Comparison of ENCODE assay signal across 25 mouse cellular contexts in the genomic region with DNA sequence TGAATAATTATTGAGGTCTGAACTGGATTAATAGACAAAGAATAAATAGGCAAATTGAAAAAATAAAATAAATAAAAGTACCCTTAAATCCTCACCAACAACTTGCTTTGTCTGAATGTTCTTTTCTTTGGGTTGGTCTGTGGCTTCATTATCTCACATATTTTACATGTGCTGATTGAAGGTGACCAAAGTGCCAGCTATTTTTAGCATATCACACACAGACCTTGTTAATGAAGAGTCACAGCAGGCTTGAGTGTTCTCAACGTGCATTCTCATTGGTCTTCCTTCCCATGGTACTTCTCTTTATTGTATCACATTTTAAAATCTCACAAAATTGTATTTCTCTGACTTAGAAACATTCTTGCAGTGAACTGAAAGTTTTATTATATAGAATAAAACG. TPM values are rescaled to one million over a fixed set of nuclear protein-coding genes. Genes with fewer than 3 reads are reported as not detected.
DNase-seq lines count a peak whose midpoint lies in the region; ATAC-seq lines count a peak whose summit lies in the region.
"Had no signal": no experiment of that assay in that cellular context is flagged by ENCODE, and none has a peak within 500 bp of the region (broad histone marks: within the 10 kb centered on the region; RNA-seq: fewer than 3 reads in every experiment).

No protein-coding gene starts in this region.

- no peak overlapping the region for H3K9ac ChIP-seq in heart, embryonic 16.5 days (ENCODE audit: low read length)
- H3K9ac ChIP-seq in forebrain, embryonic 15.5 days (replicated peaks) = no peak overlapping the region
- H3K9ac ChIP-seq: embryonic facial prominence, embryonic 12.5 days; embryonic facial prominence, embryonic 15.5 days; heart, embryonic 13.5 days; hindbrain, embryonic 13.5 days had no signal

- H3K4me3 ChIP-seq in heart, embryonic 16.5 days (ENCODE audit: low read length) = no peak overlapping the region
- H3K4me3 ChIP-seq in forebrain, embryonic 15.5 days = no peak overlapping the region
- H3K4me3 ChIP-seq: embryonic facial prominence, embryonic 12.5 days; embryonic facial prominence, embryonic 15.5 days; heart, embryonic 13.5 days; hindbrain, embryonic 10.5 days; hindbrain, embryonic 13.5 days had no signal

- no peak overlapping the region for H3K4me2 ChIP-seq in heart, embryonic 16.5 days (ENCODE audit: low read depth, low read length)
- H3K4me2 ChIP-seq in forebrain, embryonic 15.5 days (replicated peaks) = no peak overlapping the region
- H3K4me2 ChIP-seq: embryonic facial prominence, embryonic 12.5 days; embryonic facial prominence, embryonic 15.5 days; heart, embryonic 13.5 days; hindbrain, embryonic 13.5 days had no signal

- no peaks in the 10 kb centered on the region for H3K4me1 ChIP-seq in heart, embryonic 16.5 days (ENCODE audit: control insufficient read depth, insufficient read depth, low read length)
- no peaks in the 10 kb centered on the region for H3K4me1 ChIP-seq in forebrain, embryonic 15.5 days
- H3K4me1 ChIP-seq: embryonic facial prominence, embryonic 12.5 days; embryonic facial prominence, embryonic 15.5 days; heart, embryonic 13.5 days; hindbrain, embryonic 10.5 days; hindbrain, embryonic 13.5 days had no signal

- intact Hi-C loops in heart, postnatal 25 days (cut with DNase I) = no loop called here
- intact Hi-C loops in heart, postnatal 36 days (cut with DNase I) = no loop called here
- intact Hi-C loops in heart, postnatal 10 days (cut with DNase I) = no loop called here

- no peaks in the 10 kb centered on the region for H3K27me3 ChIP-seq in heart, embryonic 16.5 days (ENCODE audit: control insufficient read depth, insufficient read depth, low read length)
- no peaks in the 10 kb centered on the region for H3K27me3 ChIP-seq in forebrain, embryonic 15.5 days
- H3K27me3 ChIP-seq: embryonic facial prominence, embryonic 12.5 days; embryonic facial prominence, embryonic 15.5 days; heart, embryonic 13.5 days; hindbrain, embryonic 13.5 days had no signal

- H3K9me3 ChIP-seq in heart, embryonic 16.5 days (replicated peaks; ENCODE audit: control insufficient read depth, low read length) = no peaks in the 10 kb centered on the region
- no peaks in the 10 kb centered on the region for H3K9me3 ChIP-seq in forebrain, embryonic 15.5 days
- H3K9me3 ChIP-seq: embryonic facial prominence, embryonic 12.5 days; embryonic facial prominence, embryonic 15.5 days; heart, embryonic 13.5 days; hindbrain, embryonic 10.5 days; hindbrain, embryonic 13.5 days had no signal

- WGBS in heart, embryonic 16.5 days = 22% methylated on average over 2 of the region's 2 CpGs
- 77% methylated on average over 2 of the region's 2 CpGs for WGBS in forebrain, embryonic 15.5 days

- ATAC-seq in heart, embryonic 16.5 days (replicated peaks; ENCODE audit: extremely low read depth, insufficient read depth, low FRiP score) = peak; percentile 82
- ATAC-seq in forebrain, embryonic 15.5 days (replicated peaks) = no peak
- ATAC-seq: CD4-positive, CD25-positive, alpha-beta regulatory T cell, adult 4 months; forebrain, embryonic 14.5 days; intestine, postnatal 0 days had no signal

- DNase-seq in heart, adult 9 months (ENCODE audit: low spot score in 2 of 2) = peak; percentile 7 to 17
- DNase-seq in heart, postnatal 25 days (ENCODE audit: low spot score) = no peak
- no peak for DNase-seq in heart, postnatal 36 days
- DNase-seq in heart, postnatal 10 days = peak; percentile 8 to 18
- DNase-seq: adrenal gland, adult 2 months; adrenal gland, postnatal 14 days; cerebellum, adult 11 months; cerebellum, adult 2 months; cerebellum, adult 9-11 months; cerebellum, postnatal 25 days; gastrocnemius, postnatal 25 days; kidney, adult 2 months had no signal

- no peaks in the 10 kb centered on the region for H3K36me3 ChIP-seq in heart, embryonic 16.5 days (ENCODE audit: control insufficient read depth, insufficient read depth)
- no peaks in the 10 kb centered on the region for H3K36me3 ChIP-seq in forebrain, embryonic 15.5 days
- H3K36me3 ChIP-seq: embryonic facial prominence, embryonic 12.5 days; embryonic facial prominence, embryonic 15.5 days; heart, embryonic 13.5 days; hindbrain, embryonic 10.5 days; hindbrain, embryonic 13.5 days had no signal

- H3K27ac ChIP-seq in heart, embryonic 16.5 days (ENCODE audit: low read length) = no peak overlapping the region
- H3K27ac ChIP-seq in forebrain, embryonic 15.5 days (replicated peaks) = no peak overlapping the region
- H3K27ac ChIP-seq: embryonic facial prominence, embryonic 12.5 days; embryonic facial prominence, embryonic 15.5 days; heart, embryonic 13.5 days; hindbrain, embryonic 10.5 days; hindbrain, embryonic 13.5 days had no signal

RNA-seq across cellular contexts. Expression of a gene that starts 59.7 kb away (rescaled TPM):
- total RNA-seq in heart, postnatal 25 days (2021) = not detected
- polyA plus RNA-seq in heart, embryonic 16.5 days (2015; fragmentation: Nextera tagmentation; extraction: Ambion mirVana) = 0.25 and 0.29 TPM in 2 replicates
- under 1 TPM in 1 of 2 experiments, not detected in 1; 0.14 TPM for total RNA-seq in heart, postnatal 36 days (2021)
- total RNA-seq in heart, postnatal 10 days (2021) = under 1 TPM in 1 of 2 experiments, not detected in 1; 0.17 TPM
- 6.5 and 6.8 TPM in 2 replicates for polyA plus RNA-seq in forebrain, embryonic 15.5 days (2015; fragmentation: Nextera tagmentation; extraction: Ambion mirVana)
- total RNA-seq: adrenal gland, adult 2 months; adrenal gland, postnatal 14 days; common myeloid progenitor, adult 5-6 weeks; gastrocnemius, postnatal 25 days had no signal
- polyA plus RNA-seq: C2C12; CD4-positive, CD25-positive, alpha-beta regulatory T cell, adult 4 months; forebrain, embryonic 11.5 days; heart, embryonic 13.5 days had no signal

Comparison
In these comparisons a context has a peak if more than half of its experiments do, and no peak if none do; other contexts are left out.
1. DNase-seq: peak in heart, adult 9 months (2 of 2) and heart, postnatal 10 days (2 of 2); none in heart, postnatal 25 days (single experiment) and heart, postnatal 36 days (0 of 2).